Mouse (Mus musculus) forebrain, embryonic 12.5 days (tissue): ENCODE data around the gene Rsph1. TPM values are rescaled to one million over a fixed set of nuclear protein-coding genes. Genes with fewer than 3 reads are reported as not detected.

ENCODE experiments used
- ATAC-seq: fragments of 200-750 bp; cut with Nextera tagmentation; 2 replicates; pipeline ENCODE4 v1.8.0; 2017; ENCODE audit warnings: moderate TSS enrichment; ENCODE audit not compliant: low FRiP score
- H3K27ac ChIP-seq: fragments of 300-500 bp; sonication (generic); 2 replicates; pipeline ENCODE4 v1.5.1; 2016; ENCODE audit warnings: mild to moderate bottlenecking
- H3K27me3 ChIP-seq: fragments of 300-500 bp; sonication (generic); 2 replicates; pipeline ENCODE4 v1.6.1; 2016; ENCODE audit warnings: mild to moderate bottlenecking
- H3K36me3 ChIP-seq: fragments of 300-500 bp; sonication (generic); replicated peaks from 2 replicates; pipeline ENCODE4 v1.6.1; 2016; ENCODE audit warnings: mild to moderate bottlenecking
- H3K4me1 ChIP-seq: fragments of 300-500 bp; sonication (generic); 2 replicates; pipeline ENCODE4 v1.6.1; 2016
- H3K4me2 ChIP-seq: fragments of 300-500 bp; sonication (generic); 2 replicates; pipeline ENCODE4 v1.6.1; 2016; ENCODE audit warnings: mild to moderate bottlenecking, moderate library complexity
- H3K4me3 ChIP-seq: fragments of 300-500 bp; sonication (generic); replicated peaks from 2 replicates; pipeline ENCODE4 v1.5.1; 2016; ENCODE audit warnings: mild to moderate bottlenecking
- H3K9ac ChIP-seq: fragments of 300-500 bp; sonication (generic); 2 replicates; pipeline ENCODE4 v1.6.1; 2016; ENCODE audit warnings: mild to moderate bottlenecking
- H3K9me3 ChIP-seq: fragments of 300-500 bp; sonication (generic); 2 replicates; pipeline ENCODE4 v1.6.1; 2016
- WGBS: fragments of 180-500 bp; shearing (Covaris S2); methylation state at CpG from one replicate; pipeline ENCODE4 v1.1.7; 2016; 5-methylcytosine and 5-hydroxymethylcytosine counted together
- polyA plus RNA-seq: library from polyadenylated mRNA; unstranded; fragments of >200 nt; fragmentation: Nextera tagmentation; extraction: Ambion mirVana; gene quantifications from 2 replicates; pipeline ENCODE4 v1.2.1, GENCODE M21; 2016

The Rsph1 gene
- polyA plus RNA-seq, 1 experiment from 2014 or later = 3.8 TPM

GRCm38 (mm10) chr17:31260430-31260829 lies 16.8 kb downstream of the Rsph1 start:
- ATAC-seq = no peak
- Histone ChIP-seq H3K9me3 (no peaks in the 10 kb centered on the region), H3K4me1 (0 out of 2 replicates have a peak, but pooled peaks cover 7% of the 10 kb centered on the region), H3K9ac (no peak overlapping the region), H3K36me3 (no peaks in the 10 kb centered on the region), H3K4me2 (no peak overlapping the region), H3K27me3 (no peaks in the 10 kb centered on the region), H3K27ac (no peak overlapping the region), H3K4me3 (no peak overlapping the region)
- 90% methylated on average over 7 of the region's 7 CpGs for WGBS

GRCm38 (mm10) chr17:31259825-31260224 lies 17.4 kb downstream of the Rsph1 start:
- WGBS = 75% methylated on average over 4 of the region's 4 CpGs
- no peak overlapping the region for H3K9ac ChIP-seq
- H3K4me1 ChIP-seq = 0 out of 2 replicates have a peak, but pooled peaks cover 3% of the 10 kb centered on the region
- H3K36me3 ChIP-seq = no peaks in the 10 kb centered on the region
- H3K9me3 ChIP-seq = no peaks in the 10 kb centered on the region
- no peak overlapping the region for H3K27ac ChIP-seq
- ATAC-seq = no peak
- no peak overlapping the region for H3K4me2 ChIP-seq
- no peak overlapping the region for H3K4me3 ChIP-seq
- H3K27me3 ChIP-seq = no peaks in the 10 kb centered on the region

GRCm38 (mm10) chr17:31259145-31259544 lies 18.0 kb downstream of the Rsph1 start:
- Histone ChIP-seq H3K9ac (no peak overlapping the region), H3K27me3 (no peaks in the 10 kb centered on the region), H3K4me1 (0 out of 2 replicates have a peak, but pooled peaks cover 4% of the 10 kb centered on the region), H3K4me3 (no peak overlapping the region), H3K4me2 (no peak overlapping the region), H3K9me3 (no peaks in the 10 kb centered on the region), H3K27ac (no peak overlapping the region), H3K36me3 (no peaks in the 10 kb centered on the region)
- 80% methylated on average over 4 of the region's 4 CpGs for WGBS
- ATAC-seq = no peak

DNA sequence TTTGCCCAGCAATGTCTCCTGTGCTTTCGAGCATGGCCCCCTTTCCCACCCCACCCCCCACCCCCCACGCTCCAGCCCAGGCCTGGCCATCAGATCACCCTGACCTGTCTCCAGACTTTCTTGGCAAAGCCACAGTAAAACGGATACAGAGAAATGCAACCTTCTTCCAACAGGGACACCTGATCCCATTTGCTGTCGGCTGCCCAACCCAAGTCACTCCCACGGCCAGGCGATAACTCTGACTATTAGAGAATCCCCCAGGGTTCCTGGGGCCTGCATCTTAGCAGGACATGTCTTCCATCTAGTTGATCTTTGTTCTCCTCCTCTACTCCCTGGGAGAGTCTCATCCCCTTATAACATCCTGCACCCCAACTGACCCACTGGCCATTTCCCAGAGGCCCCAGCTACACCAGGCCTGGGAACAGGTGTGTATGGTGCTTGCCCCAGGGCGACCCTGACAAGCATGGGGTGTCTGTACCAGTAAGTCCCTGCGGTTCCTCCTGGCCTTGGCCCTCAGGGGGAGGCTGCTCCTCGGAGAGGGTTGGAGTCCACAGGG lies 18.8 kb downstream of the Rsph1 start:
- Histone ChIP-seq H3K27ac (no peak overlapping the region), H3K4me3 (no peak overlapping the region), H3K9ac (no peak overlapping the region), H3K27me3 (no peaks in the 10 kb centered on the region), H3K4me1 (0 out of 2 replicates have a peak, but pooled peaks cover 6% of the 10 kb centered on the region), H3K9me3 (no peaks in the 10 kb centered on the region), H3K4me2 (no peak overlapping the region), H3K36me3 (no peaks in the 10 kb centered on the region)
- 86% methylated on average over 9 of the region's 9 CpGs for WGBS
- ATAC-seq = no peak

DNA sequence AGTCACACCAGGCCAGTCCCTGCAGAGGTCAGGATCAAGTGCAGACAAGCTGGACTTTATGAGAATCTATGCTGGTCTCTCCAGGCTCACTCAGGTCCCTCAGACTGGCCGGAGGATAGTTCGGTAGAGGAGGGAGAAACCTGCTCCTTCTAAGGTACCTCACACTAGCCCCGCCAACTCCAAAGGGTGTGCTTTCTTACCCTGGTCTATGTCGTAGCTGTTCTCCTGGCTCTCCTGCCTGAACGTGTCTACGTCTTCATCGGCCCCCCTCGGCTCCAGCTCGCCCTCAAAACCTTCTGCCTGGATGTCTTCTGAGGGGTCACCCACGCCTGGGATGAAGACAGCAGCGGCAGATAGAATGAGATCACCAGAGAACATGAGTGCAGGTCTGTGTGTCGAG lies 19.3 kb downstream of the Rsph1 start:
- 91% methylated on average over 12 of the region's 12 CpGs for WGBS
- H3K4me3 ChIP-seq = no peak overlapping the region
- ATAC-seq = no peak
- H3K9me3 ChIP-seq = no peaks in the 10 kb centered on the region
- H3K27ac ChIP-seq = no peak overlapping the region
- no peaks in the 10 kb centered on the region for H3K36me3 ChIP-seq
- no peak overlapping the region for H3K4me2 ChIP-seq
- 0 out of 2 replicates have a peak, but pooled peaks cover 6% of the 10 kb centered on the region for H3K4me1 ChIP-seq
- H3K27me3 ChIP-seq = no peaks in the 10 kb centered on the region
- H3K9ac ChIP-seq = no peak overlapping the region

DNA sequence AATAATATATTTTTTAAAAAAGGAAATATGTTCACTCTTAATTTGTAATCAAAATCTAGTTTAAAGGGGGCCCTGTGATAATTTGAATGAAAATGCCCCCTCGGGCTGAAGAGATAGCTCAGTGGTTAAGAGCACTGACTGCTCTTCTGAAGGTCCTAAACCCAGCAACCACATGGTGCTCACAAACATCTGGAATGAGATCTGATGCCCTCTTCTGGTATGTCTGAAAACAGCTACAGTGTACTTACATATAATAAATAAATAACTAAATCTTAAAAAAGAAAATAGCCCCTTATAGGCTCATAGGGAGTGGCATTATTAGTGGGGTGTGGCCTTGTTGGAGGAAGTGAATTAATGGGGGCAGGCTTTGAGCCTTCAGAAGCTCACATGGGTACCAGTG lies 20.0 kb downstream of the Rsph1 start:
- H3K4me2 ChIP-seq = no peak overlapping the region
- peaks cover 3% of the 10 kb centered on the region; the same call in 1 of the 2 replicates for H3K27me3 ChIP-seq
- 78% methylated on average over 1 of the region's 1 CpGs for WGBS
- no peak overlapping the region for H3K4me3 ChIP-seq
- no peak overlapping the region for H3K27ac ChIP-seq
- H3K9me3 ChIP-seq = no peaks in the 10 kb centered on the region
- H3K36me3 ChIP-seq = no peaks in the 10 kb centered on the region
- 0 out of 2 replicates have a peak, but pooled peaks cover 6% of the 10 kb centered on the region for H3K4me1 ChIP-seq
- no peak for ATAC-seq
- H3K9ac ChIP-seq = no peak overlapping the region

DNA sequence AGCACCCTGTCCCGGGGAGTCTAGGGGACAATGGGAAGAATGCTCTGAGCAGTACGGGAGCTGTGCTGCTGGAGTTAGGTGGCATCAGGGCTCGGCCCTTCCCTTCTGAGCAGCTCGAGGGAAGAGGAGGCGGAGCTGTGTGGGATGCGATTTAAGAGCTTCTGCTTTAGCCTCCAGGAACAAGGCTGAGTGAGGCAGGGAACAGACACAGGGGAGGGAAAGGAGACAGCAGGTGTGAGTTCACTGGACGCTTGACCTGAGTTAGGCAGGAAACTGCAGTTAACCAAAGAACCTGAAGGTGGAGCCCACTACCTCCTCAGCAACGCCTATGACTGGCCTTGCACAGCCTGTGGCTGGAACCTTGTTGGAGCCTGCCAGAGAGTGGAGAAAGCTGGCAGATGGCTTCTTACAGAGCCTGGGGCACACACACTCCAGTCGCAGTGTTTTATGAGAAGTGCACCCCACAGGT lies 22.7 kb downstream of the Rsph1 start:
- no peak overlapping the region for H3K27ac ChIP-seq
- no peaks in the 10 kb centered on the region for H3K36me3 ChIP-seq
- 0 out of 2 replicates have a peak, but pooled peaks cover 6% of the 10 kb centered on the region for H3K4me1 ChIP-seq
- H3K27me3 ChIP-seq = peaks cover 3% of the 10 kb centered on the region; the same call in 1 of the 2 replicates
- H3K4me3 ChIP-seq = no peak overlapping the region
- H3K9me3 ChIP-seq = no peaks in the 10 kb centered on the region
- ATAC-seq = peak; percentile 78
- no peak overlapping the region for H3K4me2 ChIP-seq
- WGBS = 9% methylated on average over 9 of the region's 9 CpGs
- H3K9ac ChIP-seq = no peak overlapping the region

GRCm38 (mm10) chr17:31253951-31254350 lies 23.2 kb downstream of the Rsph1 start:
- ATAC-seq = no peak
- Histone ChIP-seq H3K27me3 (peaks cover 3% of the 10 kb centered on the region; the same call in 1 of the 2 replicates), H3K9ac (no peak overlapping the region), H3K4me3 (no peak overlapping the region), H3K4me2 (no peak overlapping the region), H3K4me1 (0 out of 2 replicates have a peak, but pooled peaks cover 6% of the 10 kb centered on the region), H3K27ac (no peak overlapping the region), H3K9me3 (no peaks in the 10 kb centered on the region), H3K36me3 (no peaks in the 10 kb centered on the region)
- WGBS = 68% methylated on average over 5 of the region's 5 CpGs

GRCm38 (mm10) chr17:31247144-31247543 lies 30.0 kb downstream of the Rsph1 start:
- H3K4me1 ChIP-seq = no peaks in the 10 kb centered on the region
- H3K36me3 ChIP-seq = no peaks in the 10 kb centered on the region
- no peak for ATAC-seq
- no peaks in the 10 kb centered on the region for H3K27me3 ChIP-seq
- H3K27ac ChIP-seq = no peak overlapping the region
- WGBS = 42% methylated on average over 5 of the region's 5 CpGs
- H3K9ac ChIP-seq = no peak overlapping the region
- H3K9me3 ChIP-seq = no peaks in the 10 kb centered on the region
- H3K4me2 ChIP-seq = no peak overlapping the region
- no peak overlapping the region for H3K4me3 ChIP-seq

DNA sequence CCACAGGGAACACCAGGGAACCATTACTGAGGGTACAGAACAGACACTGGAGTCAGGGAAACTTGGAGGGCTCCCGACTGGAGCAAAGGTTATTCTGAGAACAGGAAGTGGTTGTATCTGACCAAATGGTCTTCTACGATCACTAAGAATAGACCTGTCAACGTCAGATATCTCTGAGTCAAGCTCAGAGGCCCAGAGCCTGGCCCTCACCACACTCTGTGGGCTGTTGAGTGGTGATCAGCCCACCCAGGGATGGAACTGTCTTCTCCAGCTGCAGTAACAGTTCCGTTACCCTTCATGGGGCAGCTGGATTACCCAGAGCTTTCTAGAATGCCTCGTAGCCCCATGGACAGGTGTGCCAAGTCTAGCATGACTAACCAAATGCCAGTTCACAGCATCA lies 31.9 kb downstream of the Rsph1 start:
- Histone ChIP-seq H3K27ac (no peak overlapping the region), H3K4me2 (no peak overlapping the region), H3K9ac (no peak overlapping the region), H3K27me3 (no peaks in the 10 kb centered on the region), H3K9me3 (no peaks in the 10 kb centered on the region), H3K4me3 (no peak overlapping the region), H3K4me1 (no peaks in the 10 kb centered on the region), H3K36me3 (no peaks in the 10 kb centered on the region)
- 82% methylated on average over 5 of the region's 5 CpGs for WGBS
- no peak for ATAC-seq

DNA sequence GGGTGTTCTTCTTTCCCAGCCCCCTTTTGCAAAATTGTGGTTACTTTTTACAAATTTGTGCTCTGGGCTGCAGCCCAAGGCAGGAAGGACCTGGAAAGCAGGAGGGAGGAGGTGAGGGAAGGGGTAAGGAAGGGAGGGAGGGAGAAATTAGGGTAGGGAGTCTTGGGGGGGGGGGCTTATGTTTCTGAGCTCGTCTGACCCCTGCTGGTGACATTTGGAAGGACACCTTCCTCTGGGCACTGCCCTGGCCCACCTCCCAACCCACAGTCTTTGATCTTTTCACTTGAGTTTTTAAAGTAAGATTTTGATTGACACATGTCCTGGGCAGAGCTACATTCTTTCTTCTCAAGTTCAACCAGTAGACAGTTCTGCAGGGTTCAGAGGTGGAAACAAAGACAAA lies 34.4 kb downstream of the Rsph1 start:
- 20% methylated on average over 1 of the region's 1 CpGs for WGBS
- Histone ChIP-seq H3K27me3 (no peaks in the 10 kb centered on the region), H3K36me3 (no peaks in the 10 kb centered on the region), H3K9me3 (no peaks in the 10 kb centered on the region), H3K27ac (no peak overlapping the region), H3K4me2 (no peak overlapping the region), H3K9ac (no peak overlapping the region), H3K4me3 (no peak overlapping the region), H3K4me1 (no peaks in the 10 kb centered on the region)
- ATAC-seq = no peak

DNA sequence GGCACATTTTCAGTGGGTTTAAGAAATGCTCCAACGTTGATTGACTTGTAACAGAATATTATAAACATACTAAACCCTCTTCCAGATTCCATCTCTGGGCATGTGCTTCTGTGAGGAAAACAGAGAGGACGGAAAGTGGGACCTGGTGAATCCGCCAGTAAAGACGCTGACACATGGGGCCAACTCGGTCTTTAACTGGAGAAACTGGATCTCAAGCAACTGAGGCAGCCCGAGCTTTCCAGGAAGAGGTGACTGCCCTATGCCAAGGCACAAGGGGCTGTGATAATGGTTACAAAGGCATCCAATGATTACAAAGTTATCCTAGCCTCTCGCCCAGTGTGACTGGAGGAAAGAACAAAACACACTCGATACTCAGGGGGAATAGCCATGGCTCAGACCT lies 36.0 kb downstream of the Rsph1 start:
- 91% methylated on average over 8 of the region's 8 CpGs for WGBS
- no peak for ATAC-seq

More for the DNA sequence above, 36.0 kb downstream of the Rsph1 start:
- Histone ChIP-seq H3K4me2 (no peak overlapping the region), H3K4me1 (no peaks in the 10 kb centered on the region), H3K9me3 (no peaks in the 10 kb centered on the region), H3K4me3 (no peak overlapping the region), H3K9ac (no peak overlapping the region), H3K36me3 (no peaks in the 10 kb centered on the region), H3K27me3 (no peaks in the 10 kb centered on the region), H3K27ac (no peak overlapping the region)
